Mouse (Mus musculus) spleen, adult 18-20 months (tissue): Measurements from ENCODE around the gene Dusp18.
"Not testable (repeated sequence)": the region's sequence is repeated elsewhere in the genome, so short reads cannot be mapped to it uniquely, and the experiment has no call there.

Experiments used
- DNase-seq, 2 experiments: peaks; one replicate each; pipeline ENCODE4 v3.0.0; 2022; ENCODE audit warnings: mixed read lengths in 2 of 2

The Dusp18 gene

GRCm38 (mm10) chr11:3895458-3895857 lies 418 bp downstream of the Dusp18 start:
- DNase-seq: no peak

- no peak for DNase-seq
Observed at GRCm38 (mm10) chr11:3895933-3896332, 893 bp downstream of the Dusp18 start.

GRCm38 (mm10) chr11:3900296-3900695 lies 5.3 kb downstream of the Dusp18 start:
- no peak for DNase-seq

- no peak for DNase-seq
Observed at GRCm38 (mm10) chr11:3902516-3902915, 7.5 kb downstream of the Dusp18 start.

- no peak for DNase-seq
Observed at GRCm38 (mm10) chr11:3903046-3903445, 8.0 kb downstream of the Dusp18 start.

- no peak for DNase-seq
Observed at GRCm38 (mm10) chr11:3904673-3905072, 9.6 kb downstream of the Dusp18 start.

- no peak for DNase-seq
Observed at GRCm38 (mm10) chr11:3905446-3905845, 10.4 kb downstream of the Dusp18 start.

- DNase-seq: no peak
Observed at GRCm38 (mm10) chr11:3909236-3909635, 14.2 kb downstream of the Dusp18 start.

GRCm38 (mm10) chr11:3910513-3911310 lies 15.7 kb downstream of the Dusp18 start:
- DNase-seq: no peak

- DNase-seq: not testable (repeated sequence)
Observed at GRCm38 (mm10) chr11:3911440-3911839, 16.4 kb downstream of the Dusp18 start.

- no peak for DNase-seq
Observed at GRCm38 (mm10) chr11:3912100-3912874, 17.2 kb downstream of the Dusp18 start.

GRCm38 (mm10) chr11:3912875-3913271 lies 17.8 kb downstream of the Dusp18 start:
- DNase-seq: peak in 1 of 2 experiments; percentile 23

GRCm38 (mm10) chr11:3913316-3914108 lies 18.5 kb downstream of the Dusp18 start:
- DNase-seq: peak; percentile 79 to 88

- DNase-seq: peak; percentile 49 to 81
Observed at GRCm38 (mm10) chr11:3914109-3914840, 19.2 kb downstream of the Dusp18 start, which contains the start of gene Slc35e4. TSS of gene Slc35e4 (minus strand) at chr11:3914664.

- DNase-seq: no peak
Observed at GRCm38 (mm10) chr11:3918738-3919137, 23.7 kb downstream of the Dusp18 start.

GRCm38 (mm10) chr11:3920476-3920875 lies 25.4 kb downstream of the Dusp18 start:
- no peak for DNase-seq

- peak in 1 of 2 experiments; percentile 56 for DNase-seq
Observed at GRCm38 (mm10) chr11:3921281-3921850, 26.3 kb downstream of the Dusp18 start.

GRCm38 (mm10) chr11:3922115-3922514 lies 27.1 kb downstream of the Dusp18 start:
- no peak for DNase-seq

- DNase-seq: no peak
Observed at GRCm38 (mm10) chr11:3922731-3923130, 27.7 kb downstream of the Dusp18 start.

GRCm38 (mm10) chr11:3925916-3926315 lies 30.9 kb downstream of the Dusp18 start:
- DNase-seq: no peak

GRCm38 (mm10) chr11:3930019-3930418 lies 35.0 kb downstream of the Dusp18 start:
- no peak for DNase-seq

GRCm38 (mm10) chr11:3930931-3931330 lies 35.9 kb downstream of the Dusp18 start:
- DNase-seq: no peak
